Mouse (Mus musculus) MEL (cell line): ENCODE measurements around the gene Scrt2. TPM values are rescaled to one million over a fixed set of nuclear protein-coding genes. Genes with fewer than 3 reads are reported as not detected.

Experiments
- DNase-seq: peaks from one replicate; pipeline ENCODE4 v3.0.0; 2011; ENCODE audit warnings: low read depth, low spot score
- H3K27ac ChIP-seq: 2 replicates; pipeline ENCODE4 v1.5.1; 2012; ENCODE audit warnings: low read depth, mild to moderate bottlenecking, control low read depth, low read length, moderate library complexity; ENCODE audit not compliant: control insufficient read depth
- H3K27me3 ChIP-seq, 2 experiments: fragments of 150-350 bp in 1 of 2; sonication (generic) in 1 of 2; 2 replicates each; pipeline ENCODE4 v1.6.1; 2012; ENCODE audit warnings: low read length in 2 of 2, mild to moderate bottlenecking in 2 of 2, improper control_type of control experiment in 1 of 2, moderate library complexity in 1 of 2; ENCODE audit not compliant: insufficient read depth in 2 of 2, control insufficient read depth in 1 of 2
- H3K36me3 ChIP-seq, 2 experiments: 2 replicates each; pipeline ENCODE4 v1.6.1; 2012 to 2014; ENCODE audit warnings: low read length in 2 of 2, improper control_type of control experiment in 1 of 2, inconsistent platforms in 1 of 2, mild to moderate bottlenecking in 1 of 2; ENCODE audit not compliant: insufficient read depth in 2 of 2, control insufficient read depth in 1 of 2
- H3K4me1 ChIP-seq, 2 experiments: fragments of 150-350 bp in 1 of 2; sonication (generic) in 1 of 2; 2 replicates each; pipeline ENCODE4 v1.6.1; 2012; ENCODE audit warnings: low read length in 2 of 2, improper control_type of control experiment in 1 of 2, mild to moderate bottlenecking in 1 of 2; ENCODE audit not compliant: insufficient read depth in 2 of 2, control insufficient read depth in 1 of 2
- H3K4me3 ChIP-seq, 2 experiments: fragments of 150-350 bp in 1 of 2; sonication (generic) in 1 of 2; 2 replicates each; pipeline ENCODE4 v1.5.1; 2012; ENCODE audit warnings: low read depth in 2 of 2, low read length in 2 of 2, mild to moderate bottlenecking in 2 of 2, moderate library complexity in 2 of 2, control low read depth in 1 of 2, improper control_type of control experiment in 1 of 2; ENCODE audit not compliant: control insufficient read depth in 1 of 2, insufficient read depth in 1 of 2
- H3K79me2 ChIP-seq: 2 replicates; pipeline ENCODE4 v1.6.1; 2012; ENCODE audit warnings: mild to moderate bottlenecking, low read length, moderate library complexity; ENCODE audit not compliant: control insufficient read depth, poor library complexity, insufficient read depth
- H3K9ac ChIP-seq: 2 replicates; pipeline ENCODE4 v1.6.1; 2012; ENCODE audit warnings: low read depth, mild to moderate bottlenecking, control low read depth, low read length, moderate library complexity; ENCODE audit not compliant: control insufficient read depth, poor library complexity, severe bottlenecking
- H3K9me3 ChIP-seq: fragments of 150-350 bp; sonication (generic); replicated peaks from 2 replicates; pipeline ENCODE4 v1.6.1; 2012; ENCODE audit warnings: mild to moderate bottlenecking, low read length, improper control_type of control experiment, moderate library complexity; ENCODE audit not compliant: insufficient read depth
- BHLHE40 ChIP-seq: IDR thresholded peaks from 2 replicates; pipeline ENCODE4 v1.6.1; 2012; ENCODE audit warnings: low read depth, mild to moderate bottlenecking, inconsistent platforms, low read length, improper control_type of control experiment, borderline replicate concordance
- ELF1 ChIP-seq: IDR thresholded peaks from 2 replicates; pipeline ENCODE4 v1.6.1; 2014; ENCODE audit warnings: low read depth, mild to moderate bottlenecking, inconsistent platforms, low read length, improper control_type of control experiment, moderate library complexity
- EP300 ChIP-seq, 2 experiments: IDR thresholded peaks; 2 replicates each; pipeline ENCODE4 v1.6.1; 2011; ENCODE audit warnings: improper control_type of control experiment in 2 of 2, low read length in 2 of 2, low read depth in 1 of 2, mild to moderate bottlenecking in 1 of 2
- ETS1 ChIP-seq: IDR thresholded peaks from 2 replicates; pipeline ENCODE4 v1.6.1; 2012; ENCODE audit warnings: low read depth, mild to moderate bottlenecking, inconsistent platforms, low read length, improper control_type of control experiment, moderate library complexity
- GATA1 ChIP-seq: IDR thresholded peaks from 2 replicates; pipeline ENCODE4 v1.6.1; 2011; ENCODE audit warnings: low read depth, low read length, improper control_type of control experiment
- MEF2A ChIP-seq: IDR thresholded peaks from 2 replicates; pipeline ENCODE4 v1.6.1; 2014; ENCODE audit warnings: low read depth, mild to moderate bottlenecking, inconsistent platforms, low read length, improper control_type of control experiment; ENCODE audit not compliant: poor library complexity, insufficient replicate concordance, severe bottlenecking; ENCODE audit errors: extremely low read depth
- MYC ChIP-seq: IDR thresholded peaks from 2 replicates; pipeline ENCODE4 v1.6.1; 2011; ENCODE audit warnings: low read depth, mild to moderate bottlenecking, low read length, improper control_type of control experiment, moderate library complexity
- RAD21 ChIP-seq: IDR thresholded peaks from 2 replicates; pipeline ENCODE4 v1.6.1; 2011; ENCODE audit warnings: mild to moderate bottlenecking, low read depth, low read length, improper control_type of control experiment
- RCOR1 ChIP-seq: IDR thresholded peaks from 2 replicates; pipeline ENCODE4 v1.6.1; 2012; ENCODE audit warnings: low read depth, mild to moderate bottlenecking, inconsistent platforms, low read length, improper control_type of control experiment
- SMC3 ChIP-seq: IDR thresholded peaks from 2 replicates; pipeline ENCODE4 v1.6.1; 2011; ENCODE audit warnings: low read depth, low read length, improper control_type of control experiment
- TCF12 ChIP-seq: IDR thresholded peaks from 2 replicates; pipeline ENCODE4 v1.6.1; 2014; ENCODE audit warnings: low read depth, mild to moderate bottlenecking, inconsistent platforms, low read length, improper control_type of control experiment, moderate library complexity
- UBTF ChIP-seq: IDR thresholded peaks from 2 replicates; pipeline ENCODE4 v1.6.1; 2012; ENCODE audit warnings: low read depth, mild to moderate bottlenecking, inconsistent platforms, low read length, improper control_type of control experiment, moderate library complexity, borderline replicate concordance; ENCODE audit not compliant: insufficient read depth
- USF1 ChIP-seq: IDR thresholded peaks from 2 replicates; pipeline ENCODE4 v1.6.1; 2014; ENCODE audit warnings: low read depth, mild to moderate bottlenecking, inconsistent platforms, low read length, improper control_type of control experiment, moderate library complexity
- ZC3H11A ChIP-seq: IDR thresholded peaks from 2 replicates; pipeline ENCODE4 v1.6.1; 2012; ENCODE audit warnings: low read depth, mild to moderate bottlenecking, inconsistent platforms, low read length, improper control_type of control experiment
- ZKSCAN1 ChIP-seq: IDR thresholded peaks from 2 replicates; pipeline ENCODE4 v1.6.1; 2012; ENCODE audit warnings: low read depth, mild to moderate bottlenecking, inconsistent platforms, low read length, improper control_type of control experiment, moderate library complexity
- polyA plus RNA-seq, 2 experiments: library from polyadenylated mRNA; stranded (reverse) in 1 of 2; unstranded in 1 of 2; fragments of >175 nt in 1 of 2; fragments of >200 nt in 1 of 2; gene quantifications; 2 replicates each; pipeline versions ENCODE4 v1.2.1 to v1.2.4; 2012; ENCODE audit warnings: low replicate concordance in 2 of 2, low read depth in 1 of 2; ENCODE audit not compliant: insufficient read length in 2 of 2, insufficient read depth in 1 of 2, missing spikeins in 1 of 2
- total RNA-seq: library from RNA; depleted of rRNA; stranded (reverse); fragments of 300-350 nt; gene quantifications from 2 replicates; pipeline ENCODE4 v1.2.3, GENCODE M21; 2012

Scrt2 gene
- total and polyA plus RNA-seq, 3 experiments, result not detected

- Histone ChIP-seq H3K36me3 (no peaks in the 10 kb centered on the region), H3K27me3 (peaks cover 7 to 18% of the 10 kb centered on the region in 2 experiments), H3K27ac (no peak overlapping the region), H3K9ac (no peak overlapping the region), H3K4me1 (no peaks in the 10 kb centered on the region), H3K9me3 (no peaks in the 10 kb centered on the region), H3K4me3 (no peak overlapping the region), H3K79me2 (no peaks in the 10 kb centered on the region)
- TF ChIP-seq GATA1 (no peak), SMC3 (no peak)
- no peak for DNase-seq
Measured at GRCm38 (mm10) chr2:152056368-152057251, 24.7 kb upstream of the Scrt2 start.

- Histone ChIP-seq H3K27ac (no peak overlapping the region), H3K79me2 (no peaks in the 10 kb centered on the region), H3K27me3 (peaks cover 7 to 18% of the 10 kb centered on the region in 2 experiments), H3K36me3 (no peaks in the 10 kb centered on the region), H3K4me1 (no peaks in the 10 kb centered on the region), H3K9ac (no peak overlapping the region), H3K4me3 (no peak overlapping the region), H3K9me3 (no peaks in the 10 kb centered on the region)
- no peak for TF ChIP-seq ZC3H11A
- TF ChIP-seq MYC, result no peak
- no peak for TF ChIP-seq USF1
- no peak for TF ChIP-seq EP300 (IDR thresholded peaks at IDR 0.05; ENCODE audit: low read depth in 1 of 2, low read length in 2 of 2)
- TF ChIP-seq BHLHE40, result no peak
- TF ChIP-seq ZKSCAN1, result no peak
- no peak for TF ChIP-seq RAD21
- TF ChIP-seq MEF2A, result no peak
- TF ChIP-seq TCF12, result no peak
- TF ChIP-seq ELF1, result no peak
- TF ChIP-seq ETS1, result no peak
- TF ChIP-seq UBTF, result no peak
- TF ChIP-seq RCOR1, result no peak
- DNase-seq, result no peak
Measured at GRCm38 (mm10) chr2:152057252-152057563, 24.1 kb upstream of the Scrt2 start.
